Mouse (Mus musculus): ENCODE results near the gene Majin. TPM values are rescaled to one million over a fixed set of nuclear protein-coding genes. Genes with fewer than 3 reads are reported as not detected.

Majin gene
- polyA plus RNA-seq, 1 experiment from 2014 or later: not detected

GRCm38 (mm10) chr19:6234337-6235083 is 50.3 kb downstream of the Majin start:
- H3K4me1 ChIP-seq (ENCODE audit: control insufficient read depth, insufficient read depth, low read length): peaks cover 17% of the 10 kb centered on the region
- ATAC-seq (ENCODE audit: low FRiP score, low TSS enrichment): no peak

GRCm38 (mm10) chr19:6235084-6236052 is 51.2 kb downstream of the Majin start, which contains the start of gene Ppp2r5b:
TSS of gene Ppp2r5b (minus strand) at chr19:6235872.
- peak within 1 kb of the TSS; percentile 88 for H3K4me2 ChIP-seq (replicated peaks; ENCODE audit: low read depth, low read length)
- peak; percentile 91 for ATAC-seq (ENCODE audit: low FRiP score, low TSS enrichment)
- H3K9ac ChIP-seq (ENCODE audit: low read depth, low read length): peak within 1 kb of the TSS; percentile 79
- H3K27ac ChIP-seq (ENCODE audit: low read depth, low read length): peak within 1 kb of the TSS; percentile 96
- peaks cover 19% of the 10 kb centered on the region; the same call in 1 of the 2 replicates for H3K36me3 ChIP-seq (ENCODE audit: control insufficient read depth, insufficient read depth, low read length)
- peaks cover 17% of the 10 kb centered on the region for H3K4me1 ChIP-seq (ENCODE audit: control insufficient read depth, insufficient read depth, low read length)
- 1% methylated on average over 48 of the region's 48 CpGs for WGBS
- H3K4me3 ChIP-seq (ENCODE audit: low read length): peak within 1 kb of the TSS; percentile 76
- H3K9me3 ChIP-seq (ENCODE audit: control insufficient read depth, low read length): no peaks in the 10 kb centered on the region
- no peaks in the 10 kb centered on the region for H3K27me3 ChIP-seq (ENCODE audit: control insufficient read depth, insufficient read depth, low read length)

More at GRCm38 (mm10) chr19:6234337-6235083, 50.3 kb downstream of the Majin start:
- Histone ChIP-seq H3K4me2 (replicated peaks; ENCODE audit: low read depth, low read length) (peak overlapping the region; percentile 88), H3K36me3 (ENCODE audit: control insufficient read depth, insufficient read depth, low read length) (peaks cover 28% of the 10 kb centered on the region; the same call in 1 of the 2 replicates), H3K9me3 (ENCODE audit: control insufficient read depth, low read length) (no peaks in the 10 kb centered on the region), H3K27me3 (ENCODE audit: control insufficient read depth, insufficient read depth, low read length) (no peaks in the 10 kb centered on the region), H3K9ac (ENCODE audit: low read depth, low read length) (peak overlapping the region; percentile 79; the same call in 1 of the 2 replicates), H3K27ac (ENCODE audit: low read depth, low read length) (no peak overlapping the region), H3K4me3 (ENCODE audit: low read length) (peak overlapping the region; percentile 76)
- 71% methylated on average over 11 of the region's 11 CpGs for WGBS

GRCm38 (mm10) chr19:6236053-6236441 is 51.9 kb downstream of the Majin start:
- H3K27ac ChIP-seq (ENCODE audit: low read depth, low read length): peak overlapping the region; percentile 96
- ATAC-seq (ENCODE audit: low FRiP score, low TSS enrichment): peak; percentile 87
- H3K4me1 ChIP-seq (ENCODE audit: control insufficient read depth, insufficient read depth, low read length): peaks cover 22% of the 10 kb centered on the region
- no peaks in the 10 kb centered on the region for H3K9me3 ChIP-seq (ENCODE audit: control insufficient read depth, low read length)
- peak overlapping the region; percentile 76 for H3K4me3 ChIP-seq (ENCODE audit: low read length)
- H3K27me3 ChIP-seq (ENCODE audit: control insufficient read depth, insufficient read depth, low read length): no peaks in the 10 kb centered on the region
- under 1% methylated on average over 9 of the region's 9 CpGs for WGBS
- H3K4me2 ChIP-seq (replicated peaks; ENCODE audit: low read depth, low read length): peak overlapping the region; percentile 88
- H3K9ac ChIP-seq (ENCODE audit: low read depth, low read length): peak overlapping the region; percentile 79; the same call in 1 of the 2 replicates
- H3K36me3 ChIP-seq (ENCODE audit: control insufficient read depth, insufficient read depth, low read length): peaks cover 14% of the 10 kb centered on the region; the same call in 1 of the 2 replicates

GRCm38 (mm10) chr19:6236842-6237241 is 52.7 kb downstream of the Majin start:
- Histone ChIP-seq H3K4me3 (ENCODE audit: low read length) (no peak overlapping the region), H3K27ac (ENCODE audit: low read depth, low read length) (no peak overlapping the region), H3K4me1 (ENCODE audit: control insufficient read depth, insufficient read depth, low read length) (peaks cover 22% of the 10 kb centered on the region), H3K27me3 (ENCODE audit: control insufficient read depth, insufficient read depth, low read length) (no peaks in the 10 kb centered on the region), H3K4me2 (replicated peaks; ENCODE audit: low read depth, low read length) (no peak overlapping the region), H3K36me3 (ENCODE audit: control insufficient read depth, insufficient read depth, low read length) (peaks cover 7% of the 10 kb centered on the region; the same call in 1 of the 2 replicates), H3K9me3 (ENCODE audit: control insufficient read depth, low read length) (no peaks in the 10 kb centered on the region), H3K9ac (ENCODE audit: low read depth, low read length) (no peak overlapping the region)
- WGBS: 79% methylated on average over 7 of the region's 7 CpGs
- no peak for ATAC-seq (ENCODE audit: low FRiP score, low TSS enrichment)

- H3K4me3 ChIP-seq (ENCODE audit: low read length): no peak overlapping the region
- H3K27ac ChIP-seq (ENCODE audit: low read depth, low read length): no peak overlapping the region
- H3K4me2 ChIP-seq (replicated peaks; ENCODE audit: low read depth, low read length): no peak overlapping the region
- H3K36me3 ChIP-seq (ENCODE audit: control insufficient read depth, insufficient read depth, low read length): no peaks in the 10 kb centered on the region
- no peaks in the 10 kb centered on the region for H3K9me3 ChIP-seq (ENCODE audit: control insufficient read depth, low read length)
- no peak for ATAC-seq (ENCODE audit: low FRiP score, low TSS enrichment)
- no peaks in the 10 kb centered on the region for H3K27me3 ChIP-seq (ENCODE audit: control insufficient read depth, insufficient read depth, low read length)
- peaks cover 30% of the 10 kb centered on the region for H3K4me1 ChIP-seq (ENCODE audit: control insufficient read depth, insufficient read depth, low read length)
- H3K9ac ChIP-seq (ENCODE audit: low read depth, low read length): no peak overlapping the region
Measured at GRCm38 (mm10) chr19:6238740-6239139, 54.6 kb downstream of the Majin start.

- H3K9ac ChIP-seq (ENCODE audit: low read depth, low read length): no peak overlapping the region
- 83% methylated on average over 1 of the region's 1 CpGs for WGBS
- peaks cover 10% of the 10 kb centered on the region for H3K36me3 ChIP-seq (ENCODE audit: control insufficient read depth, insufficient read depth, low read length)
- no peaks in the 10 kb centered on the region for H3K9me3 ChIP-seq (ENCODE audit: control insufficient read depth, low read length)
- H3K27me3 ChIP-seq (ENCODE audit: control insufficient read depth, insufficient read depth, low read length): no peaks in the 10 kb centered on the region
- no peak for ATAC-seq (ENCODE audit: low FRiP score, low TSS enrichment)
- no peak overlapping the region for H3K27ac ChIP-seq (ENCODE audit: low read depth, low read length)
- no peak overlapping the region for H3K4me3 ChIP-seq (ENCODE audit: low read length)
- H3K4me2 ChIP-seq (replicated peaks; ENCODE audit: low read depth, low read length): no peak overlapping the region
- peaks cover 17% of the 10 kb centered on the region for H3K4me1 ChIP-seq (ENCODE audit: control insufficient read depth, insufficient read depth, low read length)
Measured at GRCm38 (mm10) chr19:6240136-6240535, 55.9 kb downstream of the Majin start.

GRCm38 (mm10) chr19:6240725-6241124 is 56.5 kb downstream of the Majin start:
- H3K4me3 ChIP-seq (ENCODE audit: low read length): peak overlapping the region; percentile 82
- no peaks in the 10 kb centered on the region for H3K9me3 ChIP-seq (ENCODE audit: control insufficient read depth, low read length)
- H3K9ac ChIP-seq (ENCODE audit: low read depth, low read length): peak overlapping the region; percentile 8; the same call in 1 of the 2 replicates
- peaks cover 14% of the 10 kb centered on the region for H3K4me1 ChIP-seq (ENCODE audit: control insufficient read depth, insufficient read depth, low read length)
- WGBS: 35% methylated on average over 5 of the region's 5 CpGs
- ATAC-seq (ENCODE audit: low FRiP score, low TSS enrichment): no peak
- H3K36me3 ChIP-seq (ENCODE audit: control insufficient read depth, insufficient read depth, low read length): peaks cover 14% of the 10 kb centered on the region
- H3K27me3 ChIP-seq (ENCODE audit: control insufficient read depth, insufficient read depth, low read length): no peaks in the 10 kb centered on the region
- H3K4me2 ChIP-seq (replicated peaks; ENCODE audit: low read depth, low read length): peak overlapping the region; percentile 17; the same call in 1 of the 2 replicates
- peak overlapping the region; percentile 9; the same call in 1 of the 2 replicates for H3K27ac ChIP-seq (ENCODE audit: low read depth, low read length)

GRCm38 (mm10) chr19:6241274-6242107 is 57.3 kb downstream of the Majin start, which contains the start of gene Atg2a:
TSS of gene Atg2a (plus strand) at chr19:6241668.
- peak; percentile 95 for ATAC-seq (ENCODE audit: low FRiP score, low TSS enrichment)
- no peaks in the 10 kb centered on the region for H3K9me3 ChIP-seq (ENCODE audit: control insufficient read depth, low read length)

More at GRCm38 (mm10) chr19:6241274-6242107, 57.3 kb downstream of the Majin start, which contains the start of gene Atg2a:
- H3K9ac ChIP-seq (ENCODE audit: low read depth, low read length): peak within 1 kb of the TSS; percentile 87
- H3K27ac ChIP-seq (ENCODE audit: low read depth, low read length): peak within 1 kb of the TSS; percentile 62; the same call in 1 of the 2 replicates
- peaks cover 14% of the 10 kb centered on the region for H3K4me1 ChIP-seq (ENCODE audit: control insufficient read depth, insufficient read depth, low read length)
- peak within 1 kb of the TSS; percentile 82 for H3K4me2 ChIP-seq (replicated peaks; ENCODE audit: low read depth, low read length)
- H3K4me3 ChIP-seq (ENCODE audit: low read length): peak within 1 kb of the TSS; percentile 82
- peaks cover 21% of the 10 kb centered on the region for H3K36me3 ChIP-seq (ENCODE audit: control insufficient read depth, insufficient read depth, low read length)
- H3K27me3 ChIP-seq (ENCODE audit: control insufficient read depth, insufficient read depth, low read length): no peaks in the 10 kb centered on the region
- WGBS: under 1% methylated on average over 55 of the region's 55 CpGs

Data from kidney, embryonic 14.5 days (tissue).